Mouse (Mus musculus): ENCODE measurements around the gene Ip6k2.

- TF ChIP-seq TCF12 (IDR thresholded peaks at IDR 0.05; ENCODE audit: insufficient read depth, poor library complexity, severe bottlenecking) (no peak), POLR2A (IDR thresholded peaks at IDR 0.05; ENCODE audit: insufficient read length, low read depth) (no peak), USF1 (IDR thresholded peaks at IDR 0.05; ENCODE audit: low read depth) (no peak), REST (IDR thresholded peaks at IDR 0.05; ENCODE audit: insufficient read depth, insufficient read length) (no peak), MAX (IDR thresholded peaks at IDR 0.05; ENCODE audit: low read depth) (no peak), CEBPB (IDR thresholded peaks at IDR 0.05; ENCODE audit: insufficient read depth, poor library complexity, severe bottlenecking) (no peak), E2F4 (IDR thresholded peaks at IDR 0.05; ENCODE audit: insufficient read depth) (no peak), POLR2AphosphoS2 (IDR thresholded peaks at IDR 0.05; ENCODE audit: insufficient read length, low read depth) (no peak), TCF3 (IDR thresholded peaks at IDR 0.05; ENCODE audit: insufficient read length, low read depth) (no peak)
Observed at GRCm38 (mm10) chr9:108855335-108855734, 71.7 kb downstream of the Ip6k2 start.
